Mouse (Mus musculus): ENCODE data around the gene Hps1.

Hps1 gene

GRCm38 (mm10) chr19:42718101-42718500 lies 61.7 kb downstream of the Hps1 start:
- DNase-seq (ENCODE audit: low read depth, low spot score): no peak

- DNase-seq (ENCODE audit: low read depth, low spot score): no peak
Measured at GRCm38 (mm10) chr19:42717668-42718067, 62.1 kb downstream of the Hps1 start.

GRCm38 (mm10) chr19:42716507-42716906 lies 63.3 kb downstream of the Hps1 start:
- DNase-seq (ENCODE audit: low read depth, low spot score): no peak

DNA sequence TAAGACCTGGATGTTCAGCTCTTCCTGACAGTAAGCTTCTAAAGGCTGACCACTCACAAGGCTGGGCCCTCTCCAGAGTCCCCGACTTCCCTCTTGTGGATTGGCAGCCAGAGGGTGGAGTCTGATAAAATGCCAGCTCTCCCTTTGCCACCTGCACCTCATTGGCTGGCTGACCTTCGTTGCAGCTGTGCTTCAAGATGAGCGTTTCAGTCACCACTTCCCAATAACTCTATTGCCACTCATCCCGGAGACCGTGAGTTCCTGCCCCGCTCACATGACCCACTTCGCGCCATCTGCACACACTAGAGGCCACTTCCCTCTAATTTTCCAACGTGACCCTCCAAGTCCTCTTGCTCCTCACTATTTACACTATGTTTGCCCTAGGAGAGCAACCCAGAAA lies 66.0 kb downstream of the Hps1 start:
- no peak for DNase-seq (ENCODE audit: low read depth, low spot score)
